Mouse (Mus musculus) lung, postnatal 0 days (tissue): ENCODE measurements around the gene Erc2. TPM values are rescaled to one million over a fixed set of nuclear protein-coding genes. Genes with fewer than 3 reads are reported as not detected.

Experiments used
- ATAC-seq: fragments of 200-750 bp; cut with Nextera tagmentation; 2 replicates; pipeline ENCODE4 v1.8.0; 2017; ENCODE audit warnings: moderate library complexity
- DNase-seq: peaks from one replicate; pipeline ENCODE4 v3.0.0-alpha.2; 2016; ENCODE audit warnings: low spot score
- H3K27ac ChIP-seq: fragments of 300-500 bp; sonication (generic); 2 replicates; pipeline ENCODE4 v1.5.1; 2014; ENCODE audit warnings: antibody characterized with exemption, mild to moderate bottlenecking, low read length, mixed read lengths
- H3K27me3 ChIP-seq: fragments of 300-500 bp; sonication (generic); replicated peaks from 2 replicates; pipeline ENCODE4 v1.6.1; 2014; ENCODE audit warnings: low read length, mixed read lengths; ENCODE audit not compliant: insufficient read depth
- H3K36me3 ChIP-seq: fragments of 300-500 bp; sonication (generic); 2 replicates; pipeline ENCODE4 v1.6.1; 2014; ENCODE audit warnings: low read length, mixed read lengths; ENCODE audit not compliant: insufficient read depth
- H3K4me1 ChIP-seq: fragments of 300-500 bp; sonication (generic); 2 replicates; pipeline ENCODE4 v1.6.1; 2014; ENCODE audit warnings: antibody characterized with exemption, low read depth, low read length, mixed read lengths; ENCODE audit not compliant: insufficient read depth
- H3K4me2 ChIP-seq: fragments of 300-500 bp; sonication (generic); replicated peaks from 2 replicates; pipeline ENCODE4 v1.6.1; 2014; ENCODE audit warnings: low read depth, mild to moderate bottlenecking, low read length, moderate library complexity, mixed read lengths
- H3K4me3 ChIP-seq: fragments of 300-500 bp; sonication (generic); 2 replicates; pipeline ENCODE4 v1.5.1; 2014; ENCODE audit warnings: low read depth, low read length
- H3K9ac ChIP-seq: fragments of 300-500 bp; sonication (generic); replicated peaks from 2 replicates; pipeline ENCODE4 v1.6.1; 2014; ENCODE audit warnings: low read depth, mild to moderate bottlenecking
- H3K9me3 ChIP-seq: fragments of 300-500 bp; sonication (generic); 2 replicates; pipeline ENCODE4 v1.6.1; 2016; ENCODE audit warnings: low read length, mixed read lengths
- CTCF ChIP-seq: IDR thresholded peaks from 2 replicates; pipeline ENCODE4 v1.5.1; 2016; ENCODE audit warnings: antibody characterized with exemption, mild to moderate bottlenecking
- EP300 ChIP-seq: IDR thresholded peaks from 2 replicates; pipeline ENCODE4 v1.6.1; 2016; ENCODE audit warnings: antibody characterized with exemption, mild to moderate bottlenecking, control low read depth
- WGBS: fragments of 180-500 bp; shearing (Covaris S2); extraction: QIAGEN DNeasy Blood & Tissue Kit; methylation state at CpG from one replicate; pipeline ENCODE4 v1.1.7; 2014; 5-methylcytosine and 5-hydroxymethylcytosine counted together
- polyA plus RNA-seq: library from polyadenylated mRNA; unstranded; fragments of >200 nt; fragmentation: Nextera tagmentation; extraction: Ambion mirVana; gene quantifications from 2 replicates; pipeline ENCODE4 v1.2.1, GENCODE M21; 2015

Erc2 gene
- polyA plus RNA-seq, 1 experiment from 2014 or later: 1.9 TPM

DNA sequence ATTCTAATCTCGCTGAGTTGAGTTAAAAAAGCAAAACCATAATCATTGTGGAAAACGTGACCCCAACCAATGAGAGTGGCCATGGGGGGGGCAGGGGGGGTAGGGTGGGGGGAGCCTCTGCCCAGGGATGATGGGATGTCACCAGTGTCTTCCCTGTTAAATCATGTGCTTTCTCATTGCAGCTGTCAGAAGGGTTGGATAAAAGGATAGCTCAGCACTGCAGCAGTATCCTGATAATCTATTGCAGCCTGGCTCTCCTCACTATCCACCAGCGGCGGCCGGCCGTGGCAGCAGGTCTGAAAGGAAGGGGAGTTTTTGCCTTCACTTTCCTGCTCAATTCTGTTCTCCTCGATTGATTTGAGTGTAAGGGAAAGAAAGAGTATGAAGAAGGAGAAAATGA lies 853.2 kb downstream of the Erc2 start:
- H3K27me3 ChIP-seq: no peaks in the 10 kb centered on the region
- 32% methylated on average over 7 of the region's 7 CpGs for WGBS
- TF ChIP-seq CTCF (no peak), EP300 (no peak)
- no peak overlapping the region for H3K9ac ChIP-seq
- no peaks in the 10 kb centered on the region for H3K9me3 ChIP-seq
- H3K27ac ChIP-seq: no peak overlapping the region
- no peak for ATAC-seq
- no peak for DNase-seq
- H3K4me2 ChIP-seq: no peak overlapping the region
- no peaks in the 10 kb centered on the region for H3K4me1 ChIP-seq
- no peaks in the 10 kb centered on the region for H3K36me3 ChIP-seq
- no peak overlapping the region for H3K4me3 ChIP-seq

DNA sequence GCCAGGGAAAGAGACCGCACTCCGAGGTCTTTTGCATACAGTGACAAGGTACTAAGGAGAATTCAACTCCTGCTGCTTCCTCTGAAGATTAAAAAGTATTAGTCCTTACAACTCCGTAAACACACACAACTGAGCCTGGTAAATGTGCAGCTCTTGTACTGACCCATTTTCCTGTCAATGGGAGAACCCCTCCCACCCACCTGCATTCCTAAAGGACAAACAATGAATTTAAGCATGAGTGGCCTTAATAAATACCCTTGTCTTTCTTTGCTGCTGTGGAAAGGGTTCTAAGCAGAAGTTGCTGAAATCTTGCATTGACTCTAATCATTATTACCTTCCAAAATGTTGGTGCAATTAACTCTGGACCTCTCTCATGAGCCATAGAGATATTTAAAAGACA lies 854.5 kb downstream of the Erc2 start:
- TF ChIP-seq CTCF: no peak
- no peak for TF ChIP-seq EP300
- no peak overlapping the region for H3K4me2 ChIP-seq
- no peak overlapping the region for H3K9ac ChIP-seq
- no peaks in the 10 kb centered on the region for H3K9me3 ChIP-seq
- H3K36me3 ChIP-seq: no peaks in the 10 kb centered on the region
- ATAC-seq (no peak), DNase-seq (no peak)
- no peaks in the 10 kb centered on the region for H3K27me3 ChIP-seq
- no peak overlapping the region for H3K27ac ChIP-seq
- no peak overlapping the region for H3K4me3 ChIP-seq
- H3K4me1 ChIP-seq: no peaks in the 10 kb centered on the region
- 63% methylated on average over 3 of the region's 3 CpGs for WGBS

DNA sequence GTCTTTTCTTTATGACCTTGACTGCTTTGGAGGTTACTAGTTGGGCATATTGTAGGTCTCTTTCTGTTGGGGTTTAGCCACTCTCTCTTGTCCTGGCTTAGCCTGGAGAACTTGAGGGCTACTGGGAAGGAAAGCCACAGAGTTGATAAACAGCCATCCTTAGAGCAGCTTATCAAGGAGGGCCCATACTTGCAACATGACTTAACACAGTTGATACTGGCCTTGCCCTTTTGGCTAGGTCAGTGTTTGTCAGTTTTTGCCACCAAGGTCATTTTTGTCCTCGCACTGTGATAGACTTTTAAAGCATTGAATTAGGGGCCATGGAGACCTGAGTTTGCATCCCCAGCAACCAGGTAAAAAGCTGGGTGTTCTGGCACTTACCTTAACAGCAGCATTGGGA lies 858.6 kb downstream of the Erc2 start:
- H3K36me3 ChIP-seq: no peaks in the 10 kb centered on the region
- H3K4me2 ChIP-seq: no peak overlapping the region
- H3K4me3 ChIP-seq: no peak overlapping the region
- H3K27ac ChIP-seq: no peak overlapping the region
- H3K4me1 ChIP-seq: no peaks in the 10 kb centered on the region
- TF ChIP-seq CTCF: no peak
- no peak for TF ChIP-seq EP300
- H3K9ac ChIP-seq: no peak overlapping the region
- H3K27me3 ChIP-seq: no peaks in the 10 kb centered on the region
- ATAC-seq: no peak
- DNase-seq: no peak
- H3K9me3 ChIP-seq: no peaks in the 10 kb centered on the region
- WGBS: 81% methylated on average over 1 of the region's 1 CpGs

DNA sequence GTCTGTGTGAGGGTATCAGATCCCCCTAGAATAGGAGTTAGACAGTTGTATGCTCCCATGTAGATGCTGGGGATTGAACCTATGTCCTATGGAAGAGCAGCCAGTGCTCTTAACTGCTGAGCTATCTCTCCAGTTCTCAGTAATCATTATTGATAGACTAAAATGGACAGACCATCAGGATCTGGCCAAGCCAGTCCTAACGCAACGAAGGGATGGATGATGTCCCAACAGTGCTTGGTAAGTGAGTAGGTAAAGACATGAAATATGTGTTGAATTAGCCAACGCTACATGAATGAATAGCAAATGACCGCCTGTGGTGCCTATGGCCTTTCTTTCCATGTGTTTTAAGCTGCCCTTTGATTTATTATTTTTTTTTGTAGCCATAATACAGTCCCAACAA lies 871.6 kb downstream of the Erc2 start:
- Histone ChIP-seq H3K4me2 (no peak overlapping the region), H3K4me3 (no peak overlapping the region), H3K36me3 (no peaks in the 10 kb centered on the region), H3K9ac (no peak overlapping the region), H3K27me3 (no peaks in the 10 kb centered on the region), H3K27ac (no peak overlapping the region), H3K9me3 (no peaks in the 10 kb centered on the region), H3K4me1 (no peaks in the 10 kb centered on the region)
- no peak for TF ChIP-seq EP300
- TF ChIP-seq CTCF: no peak
- ATAC-seq (no peak), DNase-seq (no peak)
- 90% methylated on average over 4 of the region's 4 CpGs for WGBS

DNA sequence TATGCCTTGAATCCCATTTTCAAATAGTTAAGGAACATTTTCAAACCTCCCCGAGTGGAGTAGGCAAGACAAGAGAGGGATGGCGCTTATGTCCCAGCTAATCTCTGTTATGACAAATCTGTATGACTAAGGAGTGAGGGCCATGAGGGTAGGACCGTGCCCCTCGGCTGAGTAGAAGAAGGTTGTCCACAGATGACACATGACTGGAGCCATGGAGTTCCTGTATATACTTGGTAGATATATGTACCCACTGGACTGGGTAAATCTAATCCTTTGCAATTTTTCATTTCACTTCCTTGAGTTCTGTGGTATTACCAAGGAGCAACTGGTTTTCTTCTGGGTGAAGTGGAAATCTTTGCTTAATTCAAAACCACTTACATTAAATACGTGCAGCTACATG lies 872.0 kb downstream of the Erc2 start:
- no peak for DNase-seq
- Histone ChIP-seq H3K9ac (no peak overlapping the region), H3K36me3 (no peaks in the 10 kb centered on the region), H3K9me3 (no peaks in the 10 kb centered on the region), H3K4me1 (no peaks in the 10 kb centered on the region), H3K4me3 (no peak overlapping the region), H3K27me3 (no peaks in the 10 kb centered on the region), H3K27ac (no peak overlapping the region), H3K4me2 (no peak overlapping the region)
- TF ChIP-seq CTCF: no peak
- TF ChIP-seq EP300: no peak
- 79% methylated on average over 5 of the region's 5 CpGs for WGBS
- ATAC-seq: no peak

DNA sequence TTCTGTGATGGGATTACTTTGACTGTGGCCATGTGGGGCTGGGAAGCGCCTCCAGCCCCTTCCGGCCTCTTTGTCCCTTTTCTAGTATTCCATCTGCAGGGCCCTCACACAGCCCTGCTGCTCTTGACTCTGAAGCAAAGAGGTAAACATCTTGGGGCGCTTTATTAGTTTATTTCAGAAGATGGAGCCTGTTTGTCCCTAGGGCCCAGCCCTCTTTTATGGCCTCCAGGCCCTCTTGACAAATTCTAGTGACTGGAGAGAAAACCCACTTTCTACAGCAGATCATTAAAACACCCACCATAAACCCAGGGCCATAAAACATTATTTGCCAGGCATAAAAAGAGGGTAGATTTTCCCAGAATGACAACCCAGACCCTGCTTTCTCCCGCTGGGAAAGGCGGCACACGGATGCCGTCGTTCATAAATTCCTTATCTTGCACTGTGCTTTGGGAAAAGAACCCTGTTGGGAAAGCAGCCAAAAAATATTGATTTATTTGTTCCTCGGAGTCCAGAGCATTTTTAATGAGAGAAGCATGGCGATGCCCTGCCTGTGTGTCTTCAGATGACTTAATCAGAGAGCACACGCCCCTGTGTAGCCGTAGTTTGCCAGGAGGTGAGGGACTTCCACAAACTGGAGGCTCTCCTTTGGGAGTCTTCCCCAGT lies 879.1 kb downstream of the Erc2 start:
- Histone ChIP-seq H3K9me3 (no peaks in the 10 kb centered on the region), H3K4me1 (no peaks in the 10 kb centered on the region), H3K27me3 (peaks cover 4% of the 10 kb centered on the region; the same call in 1 of the 2 replicates), H3K9ac (no peak overlapping the region), H3K4me2 (no peak overlapping the region), H3K36me3 (no peaks in the 10 kb centered on the region), H3K27ac (no peak overlapping the region), H3K4me3 (no peak overlapping the region)
- 49% methylated on average over 12 of the region's 12 CpGs for WGBS
- no peak for TF ChIP-seq CTCF
- no peak for TF ChIP-seq EP300
- no peak for DNase-seq
- ATAC-seq: no peak

DNA sequence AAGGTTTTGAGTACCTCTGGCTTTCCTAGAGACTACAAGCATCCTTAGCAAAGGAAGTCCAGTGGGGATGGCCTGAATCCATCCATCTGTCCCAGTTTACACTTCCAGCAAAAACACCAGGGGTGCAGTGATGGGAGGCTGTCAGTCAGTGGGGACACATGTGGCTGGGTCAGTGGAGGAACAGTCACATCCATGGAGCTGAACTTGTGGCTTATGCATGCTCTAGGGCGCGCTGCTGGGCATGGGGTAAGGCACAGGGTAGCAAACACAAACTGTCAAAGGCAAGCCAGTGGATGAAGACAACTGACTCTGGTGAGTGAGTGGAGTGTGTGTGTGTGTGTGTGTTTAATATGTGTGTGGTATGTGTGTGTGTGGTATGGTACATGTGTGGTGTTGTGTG lies 881.0 kb downstream of the Erc2 start:
- H3K9me3 ChIP-seq: no peaks in the 10 kb centered on the region

More for the DNA sequence above, 881.0 kb downstream of the Erc2 start:
- Histone ChIP-seq H3K27ac (no peak overlapping the region), H3K4me1 (no peaks in the 10 kb centered on the region), H3K4me3 (no peak overlapping the region), H3K36me3 (no peaks in the 10 kb centered on the region), H3K27me3 (peaks cover 20% of the 10 kb centered on the region), H3K4me2 (no peak overlapping the region), H3K9ac (no peak overlapping the region)
- ATAC-seq: no peak
- TF ChIP-seq EP300 (no peak), CTCF (no peak)
- DNase-seq: no peak
- WGBS: 94% methylated on average over 2 of the region's 2 CpGs
